Mouse (Mus musculus): ENCODE measurements around the gene 2010109A12Rik. TPM values are rescaled to one million over a fixed set of nuclear protein-coding genes. Genes with fewer than 3 reads are reported as not detected.

Gene 2010109A12Rik
- polyA plus RNA-seq, 1 experiment from 2014 or later: 2.9 TPM

GRCm38 (mm10) chr5:93255759-93256265, 49.5 kb downstream of the 2010109A12Rik start:
- H3K27me3 ChIP-seq (ENCODE audit: control insufficient read depth, insufficient read depth, low read length): no peaks in the 10 kb centered on the region
- H3K4me3 ChIP-seq (ENCODE audit: low read depth, low read length): no peak overlapping the region
- no peaks in the 10 kb centered on the region for H3K9me3 ChIP-seq (ENCODE audit: control insufficient read depth, low read depth, low read length)
- no peak overlapping the region for H3K9ac ChIP-seq (replicated peaks; ENCODE audit: low read depth, low read length)
- no peak overlapping the region for H3K27ac ChIP-seq (ENCODE audit: low read length)
- ATAC-seq (ENCODE audit: insufficient number of reproducible peaks, insufficient read depth, low FRiP score, low read depth): no peak
- no peaks in the 10 kb centered on the region for H3K4me1 ChIP-seq (ENCODE audit: control insufficient read depth, insufficient read depth, low read length)
- 87% methylated on average over 5 of the region's 5 CpGs for WGBS
- H3K4me2 ChIP-seq (replicated peaks; ENCODE audit: low read depth, low read length): no peak overlapping the region
- H3K36me3 ChIP-seq (ENCODE audit: control insufficient read depth, insufficient read depth, low read length): no peaks in the 10 kb centered on the region

DNA sequence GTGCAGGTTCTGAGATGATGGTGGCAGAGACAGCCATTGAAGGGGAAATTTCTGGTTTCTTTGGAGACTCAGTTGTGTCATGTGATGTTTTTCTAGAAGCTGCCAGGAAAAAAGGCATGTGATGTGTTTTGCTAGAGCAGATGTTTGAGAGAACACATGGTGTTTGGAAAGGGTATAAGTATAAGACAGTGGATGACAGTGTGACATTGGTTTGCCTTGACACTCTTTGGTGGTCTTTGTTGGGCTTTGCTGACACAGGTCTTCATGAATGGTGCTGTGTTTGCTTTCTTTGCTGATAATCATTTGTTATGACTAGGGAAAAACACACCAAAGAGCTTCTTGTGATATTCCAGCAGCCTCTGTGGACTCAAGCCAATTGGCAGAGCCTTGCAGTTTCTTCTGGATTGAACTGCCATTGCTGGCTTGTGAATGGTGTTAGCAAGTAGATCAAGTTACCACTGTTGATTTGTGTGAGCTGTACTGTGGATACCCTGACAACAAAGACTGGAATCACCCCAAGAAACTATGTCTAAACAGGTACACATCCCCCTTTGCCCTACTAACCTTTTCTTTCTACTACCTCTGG, 50.6 kb downstream of the 2010109A12Rik start:
- H3K4me2 ChIP-seq (replicated peaks; ENCODE audit: low read depth, low read length): no peak overlapping the region
- no peak for ATAC-seq (ENCODE audit: insufficient number of reproducible peaks, insufficient read depth, low FRiP score, low read depth)

DNA sequence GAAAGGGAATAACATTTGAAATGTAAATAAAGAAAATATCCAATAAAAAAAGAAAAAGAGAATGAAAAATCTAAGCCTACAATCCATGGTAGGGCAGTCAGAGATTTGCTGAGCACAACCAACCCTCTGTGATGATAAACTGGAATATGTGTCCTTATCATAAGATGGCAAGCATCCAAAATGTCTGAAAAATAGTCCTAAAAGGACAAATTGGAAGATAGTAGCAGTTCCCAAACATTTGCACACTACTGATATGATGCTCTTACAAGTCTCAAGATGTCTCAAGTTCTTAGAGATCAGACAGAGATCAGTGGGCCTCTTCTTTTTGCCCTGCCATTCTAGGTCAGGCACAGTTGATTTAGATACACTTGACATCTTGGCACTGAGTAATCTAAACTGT, 53.0 kb downstream of the 2010109A12Rik start:
- no peaks in the 10 kb centered on the region for H3K9me3 ChIP-seq (ENCODE audit: control insufficient read depth, low read depth, low read length)
- no peak overlapping the region for H3K4me3 ChIP-seq (ENCODE audit: low read depth, low read length)
- H3K27ac ChIP-seq (ENCODE audit: low read length): no peak overlapping the region
- no peaks in the 10 kb centered on the region for H3K4me1 ChIP-seq (ENCODE audit: control insufficient read depth, insufficient read depth, low read length)
- H3K36me3 ChIP-seq (ENCODE audit: control insufficient read depth, insufficient read depth, low read length): no peaks in the 10 kb centered on the region
- no peak for ATAC-seq (ENCODE audit: insufficient number of reproducible peaks, insufficient read depth, low FRiP score, low read depth)
- no peak overlapping the region for H3K4me2 ChIP-seq (replicated peaks; ENCODE audit: low read depth, low read length)
- no peak overlapping the region for H3K9ac ChIP-seq (replicated peaks; ENCODE audit: low read depth, low read length)
- no peaks in the 10 kb centered on the region for H3K27me3 ChIP-seq (ENCODE audit: control insufficient read depth, insufficient read depth, low read length)

More for the DNA sequence above, 50.6 kb downstream of the 2010109A12Rik start:
- Histone ChIP-seq H3K27ac (ENCODE audit: low read length) (no peak overlapping the region), H3K27me3 (ENCODE audit: control insufficient read depth, insufficient read depth, low read length) (no peaks in the 10 kb centered on the region), H3K36me3 (ENCODE audit: control insufficient read depth, insufficient read depth, low read length) (no peaks in the 10 kb centered on the region), H3K4me3 (ENCODE audit: low read depth, low read length) (no peak overlapping the region), H3K9me3 (ENCODE audit: control insufficient read depth, low read depth, low read length) (no peaks in the 10 kb centered on the region), H3K4me1 (ENCODE audit: control insufficient read depth, insufficient read depth, low read length) (no peaks in the 10 kb centered on the region), H3K9ac (replicated peaks; ENCODE audit: low read depth, low read length) (no peak overlapping the region)

DNA sequence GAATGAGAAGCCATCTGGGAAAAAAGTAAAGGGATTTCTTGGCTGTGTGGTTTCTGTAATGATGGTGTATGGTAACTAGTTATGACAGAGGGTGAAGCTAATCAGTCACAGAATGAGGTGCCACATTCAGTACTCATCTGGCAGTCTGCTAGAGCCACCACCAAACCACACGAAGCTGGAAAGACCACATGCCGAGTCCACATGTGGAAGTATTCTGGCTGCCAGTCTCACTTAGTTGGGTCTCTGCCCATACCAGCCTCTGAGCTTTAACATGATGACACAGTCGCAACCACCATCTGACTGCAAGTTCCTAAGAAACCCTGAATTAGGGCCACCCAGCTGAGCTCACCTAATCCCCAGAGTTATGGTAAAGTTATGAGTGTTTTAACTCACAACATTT, 54.7 kb downstream of the 2010109A12Rik start:
- WGBS: 69% methylated on average over 3 of the region's 3 CpGs
- H3K4me2 ChIP-seq (replicated peaks; ENCODE audit: low read depth, low read length): no peak overlapping the region

GRCm38 (mm10) chr5:93262751-93263150, 56.4 kb downstream of the 2010109A12Rik start:
- H3K4me2 ChIP-seq (replicated peaks; ENCODE audit: low read depth, low read length): no peak overlapping the region
- peaks cover 6% of the 10 kb centered on the region; the same call in 1 of the 2 replicates for H3K4me1 ChIP-seq (ENCODE audit: control insufficient read depth, insufficient read depth, low read length)
- no peak overlapping the region for H3K4me3 ChIP-seq (ENCODE audit: low read depth, low read length)
- H3K27me3 ChIP-seq (ENCODE audit: control insufficient read depth, insufficient read depth, low read length): no peaks in the 10 kb centered on the region
- ATAC-seq (ENCODE audit: insufficient number of reproducible peaks, insufficient read depth, low FRiP score, low read depth): no peak
- H3K36me3 ChIP-seq (ENCODE audit: control insufficient read depth, insufficient read depth, low read length): no peaks in the 10 kb centered on the region
- H3K9me3 ChIP-seq (ENCODE audit: control insufficient read depth, low read depth, low read length): no peaks in the 10 kb centered on the region
- no peak overlapping the region for H3K27ac ChIP-seq (ENCODE audit: low read length)
- H3K9ac ChIP-seq (replicated peaks; ENCODE audit: low read depth, low read length): no peak overlapping the region
- 72% methylated on average over 2 of the region's 2 CpGs for WGBS

More for the DNA sequence above, 54.7 kb downstream of the 2010109A12Rik start:
- no peak overlapping the region for H3K4me3 ChIP-seq (ENCODE audit: low read depth, low read length)
- no peaks in the 10 kb centered on the region for H3K9me3 ChIP-seq (ENCODE audit: control insufficient read depth, low read depth, low read length)
- H3K36me3 ChIP-seq (ENCODE audit: control insufficient read depth, insufficient read depth, low read length): no peaks in the 10 kb centered on the region
- no peak overlapping the region for H3K9ac ChIP-seq (replicated peaks; ENCODE audit: low read depth, low read length)
- H3K27ac ChIP-seq (ENCODE audit: low read length): no peak overlapping the region
- H3K4me1 ChIP-seq (ENCODE audit: control insufficient read depth, insufficient read depth, low read length): peaks cover 2% of the 10 kb centered on the region; the same call in 1 of the 2 replicates
- no peaks in the 10 kb centered on the region for H3K27me3 ChIP-seq (ENCODE audit: control insufficient read depth, insufficient read depth, low read length)
- no peak for ATAC-seq (ENCODE audit: insufficient number of reproducible peaks, insufficient read depth, low FRiP score, low read depth)

Other genes starting within 250 kb of the 2010109A12Rik start
- 1.4 and 1.5 TPM in 2 replicates for gene Sowahb, start 161.5 kb upstream of the 2010109A12Rik start, polyA plus RNA-seq (2014; fragmentation: Nextera tagmentation; extraction: Ambion mirVana)
- gene Sept11, start 113.1 kb upstream of the 2010109A12Rik start, polyA plus RNA-seq (2014; fragmentation: Nextera tagmentation; extraction: Ambion mirVana): 176 and 186 TPM in 2 replicates
- 127 and 145 TPM in 2 replicates for gene Ccni, start within 50 bp of the 2010109A12Rik start, polyA plus RNA-seq (2014; fragmentation: Nextera tagmentation; extraction: Ambion mirVana)
- gene Ccng2, start 60.7 kb downstream of the 2010109A12Rik start, polyA plus RNA-seq (2014; fragmentation: Nextera tagmentation; extraction: Ambion mirVana): 38.4 and 40.3 TPM in 2 replicates